Mouse (Mus musculus): Measurements from ENCODE around the gene Fyn.

DNA sequence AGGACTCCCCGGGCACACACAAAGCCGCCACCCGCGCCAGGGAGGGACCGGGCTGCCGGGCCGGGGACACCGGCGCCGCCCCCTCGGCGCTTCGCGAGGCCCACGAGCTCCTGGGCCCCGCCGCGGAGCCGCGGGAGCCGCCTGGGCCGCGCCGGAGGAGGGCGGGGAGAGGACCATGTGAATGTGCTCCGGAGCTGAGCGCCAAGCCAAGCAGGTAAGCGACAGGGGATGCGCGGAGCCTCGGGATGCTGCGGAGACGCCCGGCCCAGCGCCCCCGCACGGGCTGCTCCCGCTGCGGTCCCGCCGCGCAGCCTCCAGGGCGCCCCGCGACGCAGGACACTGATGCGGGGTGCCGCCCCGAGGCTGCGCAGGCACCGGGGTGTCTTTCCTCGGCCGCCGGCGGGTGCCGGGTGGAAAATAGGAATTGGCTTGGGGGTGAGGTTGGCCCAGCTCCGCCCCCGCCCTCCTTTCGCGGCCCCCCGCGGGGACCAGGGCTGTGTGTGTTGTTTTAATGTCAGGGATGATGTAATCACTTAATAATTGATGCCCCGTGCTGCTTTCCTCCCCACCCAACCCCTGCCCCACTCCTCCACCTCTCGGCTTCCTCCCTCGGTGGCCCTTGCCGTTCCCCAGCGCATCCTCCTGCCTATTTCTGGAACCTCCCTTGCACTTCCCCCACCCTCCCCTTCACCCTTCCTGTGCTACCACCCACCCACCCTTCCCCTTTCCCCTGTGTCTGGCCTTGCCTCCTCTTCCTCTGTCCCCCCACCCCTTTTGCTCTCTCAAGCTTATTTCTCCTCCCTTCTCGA is 1.5 kb downstream of the Fyn start:
- TF ChIP-seq CTCF (IDR thresholded peaks at IDR 0.05; ENCODE audit: low read depth, low read length) (no peak), TAL1 (conservative IDR thresholded peaks at IDR 0.05; ENCODE audit: low read depth, low read length) (no peak)
